Mouse (Mus musculus): ENCODE data around the gene Nemf. TPM values are rescaled to one million over a fixed set of nuclear protein-coding genes. Genes with fewer than 3 reads are reported as not detected.
A peak's percentile ranks its signal among the peaks of the same experiment; 100 is the strongest.

Nemf gene
- total RNA-seq, 1 experiment from 2014 or later: 93.1 TPM

- ATAC-seq (replicated peaks in 1 of 2; ENCODE audit: insufficient read depth in 1 of 2, low FRiP score in 2 of 2, low TSS enrichment in 1 of 2, low read depth in 1 of 2, poor library complexity in 2 of 2, severe bottlenecking in 2 of 2): peak in 1 of 2 experiments; percentile 16; a peak in 1 of 4 replicates
These were observed 63.1 kb downstream of the Nemf start for GRCm38 (mm10) chr12:69293815-69294214.

- ATAC-seq (replicated peaks in 1 of 2; ENCODE audit: insufficient read depth in 1 of 2, low FRiP score in 2 of 2, low TSS enrichment in 1 of 2, low read depth in 1 of 2, poor library complexity in 2 of 2, severe bottlenecking in 2 of 2): no peak
These were observed 64.6 kb downstream of the Nemf start for GRCm38 (mm10) chr12:69292401-69292800.

GRCm38 (mm10) chr12:69288699-69289098, 68.3 kb downstream of the Nemf start:
- no peak for ATAC-seq (replicated peaks in 1 of 2; ENCODE audit: insufficient read depth in 1 of 2, low FRiP score in 2 of 2, low TSS enrichment in 1 of 2, low read depth in 1 of 2, poor library complexity in 2 of 2, severe bottlenecking in 2 of 2)

- no peak for ATAC-seq (replicated peaks in 1 of 2; ENCODE audit: insufficient read depth in 1 of 2, low FRiP score in 2 of 2, low TSS enrichment in 1 of 2, low read depth in 1 of 2, poor library complexity in 2 of 2, severe bottlenecking in 2 of 2)
These were observed 69.4 kb downstream of the Nemf start for GRCm38 (mm10) chr12:69287535-69287934.

- ATAC-seq (replicated peaks in 1 of 2; ENCODE audit: insufficient read depth in 1 of 2, low FRiP score in 2 of 2, low TSS enrichment in 1 of 2, low read depth in 1 of 2, poor library complexity in 2 of 2, severe bottlenecking in 2 of 2): no peak
These were observed 73.8 kb downstream of the Nemf start for GRCm38 (mm10) chr12:69283146-69283545.

DNA sequence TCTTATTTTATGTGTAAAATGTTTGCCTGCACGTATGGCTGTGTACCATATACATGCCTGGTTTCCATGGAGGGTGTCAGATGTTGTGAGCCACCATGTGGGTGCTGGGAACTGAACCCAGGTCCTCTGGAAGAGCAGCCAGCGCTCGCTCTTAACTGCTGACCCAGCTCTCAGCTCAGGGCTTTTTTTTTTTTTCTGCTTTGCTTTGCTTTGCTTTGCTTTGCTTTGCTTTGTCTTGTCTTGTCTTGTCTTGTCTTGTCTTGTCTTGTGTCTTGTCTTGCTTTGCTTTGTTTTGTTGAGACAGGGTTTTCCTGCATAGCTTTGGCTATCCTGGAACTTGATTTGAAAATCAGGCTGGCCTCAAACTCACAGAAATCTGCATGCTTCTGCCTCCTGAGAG, 76.0 kb downstream of the Nemf start:
- no peak for ATAC-seq (replicated peaks in 1 of 2; ENCODE audit: insufficient read depth in 1 of 2, low FRiP score in 2 of 2, low TSS enrichment in 1 of 2, low read depth in 1 of 2, poor library complexity in 2 of 2, severe bottlenecking in 2 of 2)

DNA sequence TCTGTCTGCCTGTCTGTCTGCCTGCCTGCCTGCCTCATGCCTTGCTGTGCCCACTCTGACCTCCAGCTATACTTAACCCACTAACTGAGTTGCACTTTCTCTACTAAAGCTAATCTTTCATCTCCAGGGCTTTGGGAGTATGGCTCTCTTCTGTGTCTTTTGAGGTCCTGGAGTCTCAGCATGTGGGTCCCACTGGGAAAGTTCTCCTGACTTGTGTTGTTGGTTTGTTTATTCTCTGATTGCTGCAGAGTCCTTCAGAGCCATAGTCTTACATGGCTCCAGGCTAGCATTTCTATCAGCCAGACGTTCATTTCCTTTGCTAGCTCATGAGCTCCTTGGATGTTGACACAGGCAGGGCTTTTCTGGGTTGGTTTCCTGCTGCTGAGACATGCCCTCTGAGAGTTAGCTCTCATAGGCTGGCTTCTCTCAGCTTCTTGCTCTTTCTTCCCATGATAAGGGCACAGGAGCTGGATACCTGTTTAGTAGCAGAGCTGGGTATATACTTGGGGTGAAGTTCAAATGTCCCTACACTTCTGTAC, 77.0 kb downstream of the Nemf start:
- ATAC-seq (replicated peaks in 1 of 2; ENCODE audit: insufficient read depth in 1 of 2, low FRiP score in 2 of 2, low TSS enrichment in 1 of 2, low read depth in 1 of 2, poor library complexity in 2 of 2, severe bottlenecking in 2 of 2): no peak

GRCm38 (mm10) chr12:69268956-69269355, 88.0 kb downstream of the Nemf start:
- ATAC-seq (replicated peaks in 1 of 2; ENCODE audit: insufficient read depth in 1 of 2, low FRiP score in 2 of 2, low TSS enrichment in 1 of 2, low read depth in 1 of 2, poor library complexity in 2 of 2, severe bottlenecking in 2 of 2): no peak

- ATAC-seq (replicated peaks in 1 of 2; ENCODE audit: insufficient read depth in 1 of 2, low FRiP score in 2 of 2, low TSS enrichment in 1 of 2, low read depth in 1 of 2, poor library complexity in 2 of 2, severe bottlenecking in 2 of 2): no peak
These were observed 88.9 kb downstream of the Nemf start for GRCm38 (mm10) chr12:69267956-69268632.

DNA sequence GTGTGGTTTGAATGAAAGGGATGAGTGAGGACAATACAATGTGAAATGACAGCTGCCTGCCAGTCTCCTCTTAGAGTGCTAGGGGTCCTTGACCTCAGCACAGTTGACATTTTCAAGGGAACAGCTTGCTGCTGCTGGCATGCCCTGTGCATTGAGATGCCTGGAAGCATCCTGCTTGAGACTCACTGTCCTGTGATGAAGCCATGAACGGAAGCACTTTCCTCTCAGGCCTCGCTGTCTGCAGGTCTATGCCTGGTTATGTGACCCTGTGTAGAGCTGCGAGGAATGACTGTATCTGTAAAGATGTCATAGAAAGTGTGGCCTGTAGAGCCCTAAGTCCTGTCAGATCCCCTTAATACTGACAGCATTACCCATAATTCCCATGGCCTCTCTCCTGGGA, 91.9 kb downstream of the Nemf start:
- ATAC-seq (replicated peaks in 1 of 2; ENCODE audit: insufficient read depth in 1 of 2, low FRiP score in 2 of 2, low TSS enrichment in 1 of 2, low read depth in 1 of 2, poor library complexity in 2 of 2, severe bottlenecking in 2 of 2): no peak

GRCm38 (mm10) chr12:69262251-69262650, 94.7 kb downstream of the Nemf start:
- ATAC-seq (replicated peaks in 1 of 2; ENCODE audit: insufficient read depth in 1 of 2, low FRiP score in 2 of 2, low TSS enrichment in 1 of 2, low read depth in 1 of 2, poor library complexity in 2 of 2, severe bottlenecking in 2 of 2): no peak

Other genes starting within 250 kb of the Nemf start
- 2,208 and 2,489 TPM in 2 replicates for gene Rps29, start 198.0 kb downstream of the Nemf start, total RNA-seq (2017)
- gene Lrr1, start 188.4 kb downstream of the Nemf start, total RNA-seq (2017): 5.8 and 9.7 TPM in 2 replicates
- gene Rpl36al, start 173.1 kb downstream of the Nemf start, total RNA-seq (2017): 824 and 909 TPM in 2 replicates
- 116 and 124 TPM in 2 replicates for gene Mgat2, start 173.0 kb downstream of the Nemf start, total RNA-seq (2017)
- 25.1 and 35.8 TPM in 2 replicates for gene Gm49383, start 160.1 kb downstream of the Nemf start, total RNA-seq (2017)
- 6.7 and 11.3 TPM in 2 replicates for gene Dnaaf2, start 158.7 kb downstream of the Nemf start, total RNA-seq (2017)
- 11.4 and 17.4 TPM in 2 replicates for gene Gm49384, start 152.9 kb downstream of the Nemf start, total RNA-seq (2017)
- 24.0 and 60.9 TPM in 2 replicates for gene Pole2, start 129.0 kb downstream of the Nemf start, total RNA-seq (2017)
- 21.2 and 33.1 TPM in 2 replicates for gene Klhdc1, start 116.0 kb downstream of the Nemf start, total RNA-seq (2017)
- 69.1 and 79.8 TPM in 2 replicates for gene Klhdc2, start 60.5 kb downstream of the Nemf start, total RNA-seq (2017)
- 146 and 157 TPM in 2 replicates for gene Arf6, start 15.0 kb upstream of the Nemf start, total RNA-seq (2017)
- 0.69 and 2.5 TPM in 2 replicates for gene Gm9887, start 15.3 kb upstream of the Nemf start, total RNA-seq (2017)
- 19.9 and 20.6 TPM in 2 replicates for gene Vcpkmt, start 225.9 kb upstream of the Nemf start, total RNA-seq (2017)

Measured in hematopoietic stem cell, adult 5-6 weeks (primary cell).